Mouse (Mus musculus) lung, postnatal 25 days (tissue): Measurements from ENCODE around the gene Tmem132b.

ENCODE experiments used
- DNase-seq: peaks from one replicate; pipeline ENCODE4 v3.0.0; 2022; ENCODE audit warnings: low spot score

Tmem132b gene

DNA sequence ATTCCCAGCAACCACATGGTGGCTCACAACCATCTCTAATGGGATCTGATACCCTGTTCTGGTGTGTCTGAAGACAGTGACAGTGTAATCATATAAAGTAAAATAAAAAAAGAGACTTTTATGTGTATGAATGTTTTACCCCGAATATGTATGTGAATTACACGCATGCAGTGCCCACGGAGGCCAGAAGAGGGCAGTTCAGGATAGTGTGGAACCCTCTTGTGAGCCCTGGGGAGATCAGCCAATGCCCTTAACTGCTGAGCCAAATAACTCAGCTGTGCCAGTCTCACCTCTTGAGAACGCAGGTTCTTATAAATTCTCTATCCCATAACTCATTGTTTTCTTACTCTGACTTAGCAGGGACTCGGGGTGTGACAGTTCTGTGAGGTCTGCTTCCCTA lies 12.9 kb upstream of the Tmem132b start:
- no peak for DNase-seq

GRCm38 (mm10) chr5:125520930-125521590 lies 10.5 kb upstream of the Tmem132b start:
- peak; percentile 33 for DNase-seq

DNA sequence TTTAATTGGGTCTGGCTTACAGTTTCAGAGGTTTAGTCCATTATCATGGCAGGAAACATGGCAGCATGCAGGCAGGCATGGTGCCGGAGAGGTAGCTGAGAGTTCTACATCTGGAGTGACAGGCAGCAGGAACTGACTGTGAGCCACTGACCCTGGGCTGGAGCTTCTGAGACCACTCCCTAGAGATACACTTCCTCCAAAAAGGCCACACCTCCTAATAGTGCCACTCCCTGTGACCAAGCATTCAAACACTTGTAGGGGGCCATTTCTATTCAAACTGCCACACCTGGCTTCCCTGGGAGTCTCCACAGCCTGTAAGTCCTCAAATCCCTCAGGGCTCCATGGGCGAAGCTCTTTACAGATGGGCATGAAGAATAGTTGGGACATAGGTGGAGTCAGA lies 8.2 kb upstream of the Tmem132b start:
- no peak for DNase-seq

GRCm38 (mm10) chr5:125525516-125525915 lies 6.1 kb upstream of the Tmem132b start:
- DNase-seq: no peak

DNA sequence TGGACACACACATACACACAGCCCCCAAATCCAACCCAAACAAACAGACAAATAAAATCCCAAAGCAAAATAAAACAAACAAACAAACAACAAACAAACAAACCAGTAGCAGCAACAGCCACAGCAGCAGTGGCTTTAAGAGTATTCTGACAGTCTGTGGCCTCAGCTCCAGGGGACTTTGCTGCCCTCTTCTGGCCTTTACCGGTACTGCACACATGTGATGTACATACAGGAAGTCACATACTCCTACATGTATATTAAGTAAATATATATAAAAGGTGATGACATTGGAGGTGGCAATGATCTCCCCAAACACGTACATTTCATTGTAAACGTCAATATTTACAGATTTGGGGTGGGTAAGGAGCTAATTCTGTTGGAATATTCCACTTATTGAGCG lies 5.1 kb upstream of the Tmem132b start:
- no peak for DNase-seq

DNA sequence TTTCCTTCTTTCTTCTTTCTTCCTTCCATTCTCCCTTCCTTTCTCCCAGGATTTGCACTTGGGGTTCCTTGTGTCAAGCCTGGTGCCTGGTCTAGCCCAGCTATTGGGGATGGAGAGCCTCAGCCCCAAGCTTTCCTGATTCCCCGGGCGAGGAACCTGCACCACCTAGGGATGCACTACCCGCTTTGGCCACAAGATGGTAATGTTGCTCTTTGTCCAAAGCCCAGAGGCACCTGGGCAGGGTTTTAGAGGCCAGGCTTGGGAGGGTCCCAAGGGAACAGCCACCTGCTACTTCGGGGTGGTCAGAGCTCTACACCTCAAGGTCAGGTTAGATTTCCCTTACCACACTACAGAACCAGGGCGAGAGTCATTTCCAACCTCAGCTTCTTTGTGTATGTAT lies 2.5 kb upstream of the Tmem132b start:
- peak; percentile 35 for DNase-seq

DNA sequence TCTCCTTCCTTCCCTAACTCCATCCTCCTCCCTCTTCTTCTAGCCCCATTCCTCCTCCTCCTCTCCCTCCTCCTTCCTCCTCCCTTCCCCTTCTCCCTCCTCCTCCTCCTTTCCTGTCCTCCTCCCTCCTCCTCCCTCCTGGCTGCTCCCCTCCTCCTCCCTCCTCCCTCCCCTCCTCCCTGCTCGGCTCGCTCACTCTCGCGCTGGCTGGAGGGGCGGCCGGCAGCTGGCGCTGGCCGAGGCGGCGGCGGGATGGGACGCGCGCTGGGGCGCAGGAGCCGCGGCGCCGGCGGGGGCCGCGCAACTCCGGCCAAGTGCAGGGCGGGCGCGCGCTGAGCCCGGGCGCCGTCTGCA lies 594 bp downstream of the Tmem132b start:
- DNase-seq: no peak

DNA sequence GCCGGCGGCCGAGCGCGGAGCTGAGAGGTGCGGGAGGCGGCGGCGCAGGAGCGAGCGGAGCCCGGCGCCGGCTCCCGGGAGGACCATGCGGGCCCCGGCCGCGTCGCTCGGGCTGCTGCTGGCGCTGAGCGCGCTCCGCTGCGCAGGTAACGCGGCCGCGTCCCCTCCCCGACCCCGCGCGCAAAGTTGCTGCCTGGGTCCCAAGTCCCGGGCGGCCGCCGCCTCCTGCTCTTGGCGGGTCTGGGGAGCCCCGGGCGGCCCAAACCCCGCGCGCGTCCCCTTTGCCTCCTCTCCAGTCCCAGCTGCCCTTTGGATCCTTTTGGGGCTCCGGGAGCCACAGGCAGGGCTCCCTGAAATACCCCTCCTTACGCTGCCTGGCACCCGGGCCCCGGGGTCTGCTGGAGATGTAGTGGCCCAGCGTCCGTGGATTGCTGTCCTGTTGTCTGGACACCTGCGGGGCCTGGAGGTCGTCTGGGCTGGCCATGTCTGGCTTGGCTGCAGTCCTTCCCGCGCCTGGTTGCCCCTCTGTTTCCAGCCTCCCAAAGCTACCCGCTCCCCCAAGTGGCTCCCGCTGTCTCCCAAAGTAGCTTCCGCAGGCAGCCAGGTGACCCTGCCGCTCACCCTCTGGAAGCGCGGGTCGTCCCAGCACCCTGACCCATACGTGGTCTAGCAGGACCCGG lies 1.1 kb downstream of the Tmem132b start:
- no peak for DNase-seq

- DNase-seq: no peak
These were observed 1.8 kb downstream of the Tmem132b start for GRCm38 (mm10) chr5:125533225-125533900.

GRCm38 (mm10) chr5:125534168-125534610 lies 2.6 kb downstream of the Tmem132b start:
- no peak for DNase-seq

- DNase-seq: no peak
These were observed 3.2 kb downstream of the Tmem132b start for GRCm38 (mm10) chr5:125534611-125535324.

GRCm38 (mm10) chr5:125545090-125545489 lies 13.5 kb downstream of the Tmem132b start:
- DNase-seq: no peak

DNA sequence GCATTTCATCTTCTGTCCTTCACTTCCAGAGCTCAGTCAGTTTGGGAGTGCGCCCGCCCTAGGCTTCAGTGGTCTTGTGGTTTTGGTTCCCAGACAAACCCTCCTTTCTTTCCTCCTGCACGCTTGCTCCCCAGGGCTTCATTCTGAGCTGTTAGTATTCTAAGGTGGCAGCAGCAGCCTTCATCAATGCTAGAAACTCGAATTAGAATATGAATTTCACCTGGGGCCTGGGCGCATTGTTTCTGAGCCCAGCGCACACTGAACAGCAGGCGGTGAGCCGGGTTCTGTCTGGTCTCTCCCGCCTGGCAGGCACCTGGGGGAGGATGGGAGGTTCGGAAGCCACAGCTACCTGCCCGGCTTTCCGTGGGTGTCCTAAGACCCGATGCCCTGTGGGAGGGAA lies 14.7 kb downstream of the Tmem132b start:
- no peak for DNase-seq

DNA sequence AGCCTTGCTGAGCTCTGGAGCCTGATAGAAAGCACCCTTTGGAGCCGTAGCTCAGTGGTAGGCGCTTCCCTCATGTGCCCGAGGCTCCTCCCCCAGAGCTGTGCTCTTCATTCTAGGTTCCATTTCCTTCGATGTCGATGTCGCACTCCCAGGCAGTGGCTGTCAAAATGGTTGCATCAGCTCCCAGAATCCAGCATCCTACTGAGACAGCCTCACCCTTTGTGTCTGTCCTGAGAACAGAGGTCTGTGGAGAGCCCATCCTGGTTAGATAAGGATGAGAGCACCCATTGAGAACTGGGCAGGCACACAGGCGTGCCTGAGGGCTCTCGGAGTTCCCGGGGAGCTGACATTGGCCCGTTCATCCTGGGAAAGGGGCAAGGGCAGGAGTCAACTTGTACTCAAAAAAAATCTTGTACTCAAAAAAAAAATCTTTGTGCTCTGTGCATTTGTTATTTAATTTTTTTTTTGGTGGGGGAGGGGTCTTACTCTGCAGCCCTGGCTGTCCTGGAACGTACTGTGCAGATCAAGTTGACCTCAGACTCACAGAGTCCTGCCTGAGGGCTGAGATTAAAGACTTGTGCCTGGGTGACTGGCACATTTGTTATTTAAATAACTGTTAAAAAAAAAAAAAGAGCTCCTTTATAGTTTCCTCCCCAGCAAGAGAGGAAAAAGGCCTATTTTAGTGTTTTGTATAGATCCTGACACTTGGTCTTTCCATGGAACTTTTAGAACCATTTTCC lies 18.3 kb downstream of the Tmem132b start:
- DNase-seq: no peak

DNA sequence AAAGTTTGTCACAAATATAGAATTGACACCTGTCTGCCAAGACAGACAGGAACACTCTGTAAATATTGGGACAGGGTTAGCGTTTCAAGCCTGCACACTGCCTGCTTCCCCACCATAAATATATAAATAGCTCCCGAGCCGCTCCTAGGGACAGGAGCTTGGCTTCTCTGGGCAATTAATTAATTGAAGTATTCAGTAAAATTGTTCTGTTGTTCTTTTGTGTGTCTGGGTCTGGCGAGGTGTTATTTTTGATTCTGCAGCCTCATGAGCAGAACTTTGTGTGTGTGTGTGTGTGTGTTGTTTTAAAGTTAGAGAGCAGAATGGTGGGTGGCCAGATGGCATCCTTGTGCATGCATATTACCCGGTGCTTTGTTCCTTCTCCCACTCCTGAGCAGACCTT lies 24.2 kb downstream of the Tmem132b start:
- DNase-seq: no peak

- no peak for DNase-seq
These were observed 31.9 kb downstream of the Tmem132b start for GRCm38 (mm10) chr5:125563492-125563891.

- no peak for DNase-seq
These were observed 34.2 kb downstream of the Tmem132b start for GRCm38 (mm10) chr5:125565725-125566124.

DNA sequence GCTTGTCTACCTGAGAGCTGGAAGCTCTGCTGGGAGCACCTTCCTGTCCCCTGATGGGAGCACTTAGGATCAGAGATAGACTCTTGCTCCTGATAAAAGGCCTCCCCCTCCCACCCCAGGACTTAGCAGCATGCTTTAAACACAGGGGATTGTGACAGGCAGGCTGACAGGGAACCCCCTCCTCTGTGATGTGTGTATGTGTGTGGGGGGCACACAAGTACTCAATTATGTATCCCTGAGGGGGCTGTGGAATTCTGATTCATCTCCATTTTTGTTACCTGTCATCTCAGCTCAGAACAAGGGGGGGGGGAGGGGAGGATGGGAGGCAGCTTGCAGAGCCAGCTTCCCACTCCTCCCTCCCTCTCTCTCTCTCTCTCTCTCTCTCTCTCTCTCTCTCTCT lies 36.9 kb downstream of the Tmem132b start:
- no peak for DNase-seq

- no peak for DNase-seq
These were observed 40.4 kb downstream of the Tmem132b start for GRCm38 (mm10) chr5:125572011-125572410.

- DNase-seq: no peak
These were observed 43.3 kb downstream of the Tmem132b start for GRCm38 (mm10) chr5:125574886-125575285.

DNA sequence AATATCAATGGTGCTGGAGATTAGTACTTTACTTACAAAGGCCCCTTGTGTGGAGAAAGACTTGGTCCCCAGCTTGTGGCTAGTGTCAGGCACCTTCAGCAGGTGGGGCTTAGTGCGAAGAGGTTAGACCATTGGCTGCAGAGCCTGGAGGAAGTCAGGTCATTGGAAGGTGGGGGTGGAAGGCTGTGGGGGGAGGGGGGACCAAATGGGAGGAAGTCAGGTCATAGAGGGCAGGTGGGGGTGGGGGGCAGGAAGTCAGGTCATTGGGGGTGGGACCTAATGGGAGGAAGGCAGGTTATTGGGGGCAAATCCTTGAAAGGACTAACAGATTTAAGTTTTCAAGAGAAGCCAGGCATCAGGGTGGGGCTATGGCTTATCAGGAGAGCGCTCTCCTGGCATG lies 44.3 kb downstream of the Tmem132b start:
- DNase-seq: no peak

GRCm38 (mm10) chr5:125578661-125579060 lies 47.1 kb downstream of the Tmem132b start:
- DNase-seq: no peak
